Mouse (Mus musculus) liver, postnatal 0 days (tissue): ENCODE data around the gene Megf6. TPM values are rescaled to one million over a fixed set of nuclear protein-coding genes. Genes with fewer than 3 reads are reported as not detected.

Source experiments
- ATAC-seq: fragments of 200-750 bp; cut with Nextera tagmentation; 2 replicates; pipeline ENCODE4 v1.8.0; 2017; ENCODE audit warnings: mild to moderate bottlenecking, moderate library complexity
- DNase-seq: peaks from one replicate; pipeline ENCODE4 v3.0.0-alpha.2; 2016
- H3K27ac ChIP-seq: fragments of 300-500 bp; sonication (generic); 2 replicates; pipeline ENCODE4 v1.5.1; 2014; ENCODE audit warnings: antibody characterized with exemption, moderate library complexity, mild to moderate bottlenecking, low read depth
- H3K27me3 ChIP-seq: fragments of 300-500 bp; sonication (generic); 2 replicates; pipeline ENCODE4 v1.6.1; 2014; ENCODE audit warnings: low read length, control low read depth, mixed read lengths; ENCODE audit not compliant: insufficient read depth
- H3K36me3 ChIP-seq: fragments of 300-500 bp; sonication (generic); replicated peaks from 2 replicates; pipeline ENCODE4 v1.6.1; 2014; ENCODE audit warnings: mild to moderate bottlenecking, control low read depth, low read length, moderate library complexity, mixed read lengths; ENCODE audit not compliant: insufficient read depth
- H3K4me1 ChIP-seq: fragments of 300-500 bp; sonication (generic); 2 replicates; pipeline ENCODE4 v1.6.1; 2014; ENCODE audit warnings: antibody characterized with exemption, mild to moderate bottlenecking, control low read depth; ENCODE audit not compliant: insufficient read depth
- H3K4me2 ChIP-seq: fragments of 300-500 bp; sonication (generic); 2 replicates; pipeline ENCODE4 v1.6.1; 2014; ENCODE audit warnings: low read depth, mild to moderate bottlenecking, low read length, moderate library complexity, mixed read lengths
- H3K4me3 ChIP-seq: fragments of 300-500 bp; sonication (generic); 2 replicates; pipeline ENCODE4 v1.5.1; 2014; ENCODE audit warnings: low read depth, low read length
- H3K9ac ChIP-seq: fragments of 300-500 bp; sonication (generic); replicated peaks from 2 replicates; pipeline ENCODE4 v1.6.1; 2014; ENCODE audit warnings: mild to moderate bottlenecking, moderate library complexity
- H3K9me3 ChIP-seq: fragments of 300-500 bp; sonication (generic); 2 replicates; pipeline ENCODE4 v1.6.1; 2016; ENCODE audit warnings: mild to moderate bottlenecking, control low read depth, low read length, mixed read lengths
- CTCF ChIP-seq: sonication (generic); IDR thresholded peaks from 2 replicates; pipeline ENCODE4 v1.5.1; 2016; ENCODE audit warnings: antibody characterized with exemption, low read depth
- EP300 ChIP-seq: IDR thresholded peaks from 2 replicates; pipeline ENCODE4 v1.6.1; 2016; ENCODE audit warnings: antibody characterized with exemption, low read depth, mild to moderate bottlenecking
- WGBS: fragments of 180-500 bp; shearing (Covaris S2); extraction: QIAGEN DNeasy Blood & Tissue Kit; methylation state at CpG from one replicate; pipeline ENCODE4 v1.1.7; 2014; ENCODE audit not compliant: insufficient replicate concordance; 5-methylcytosine and 5-hydroxymethylcytosine counted together
- polyA plus RNA-seq: library from polyadenylated mRNA; unstranded; fragments of >200 nt; fragmentation: Nextera tagmentation; extraction: Ambion mirVana; gene quantifications from 2 replicates; pipeline ENCODE4 v1.2.1, GENCODE M21; 2015

Gene Megf6
- polyA plus RNA-seq, 1 experiment from 2014 or later, result 0.89 TPM

DNA sequence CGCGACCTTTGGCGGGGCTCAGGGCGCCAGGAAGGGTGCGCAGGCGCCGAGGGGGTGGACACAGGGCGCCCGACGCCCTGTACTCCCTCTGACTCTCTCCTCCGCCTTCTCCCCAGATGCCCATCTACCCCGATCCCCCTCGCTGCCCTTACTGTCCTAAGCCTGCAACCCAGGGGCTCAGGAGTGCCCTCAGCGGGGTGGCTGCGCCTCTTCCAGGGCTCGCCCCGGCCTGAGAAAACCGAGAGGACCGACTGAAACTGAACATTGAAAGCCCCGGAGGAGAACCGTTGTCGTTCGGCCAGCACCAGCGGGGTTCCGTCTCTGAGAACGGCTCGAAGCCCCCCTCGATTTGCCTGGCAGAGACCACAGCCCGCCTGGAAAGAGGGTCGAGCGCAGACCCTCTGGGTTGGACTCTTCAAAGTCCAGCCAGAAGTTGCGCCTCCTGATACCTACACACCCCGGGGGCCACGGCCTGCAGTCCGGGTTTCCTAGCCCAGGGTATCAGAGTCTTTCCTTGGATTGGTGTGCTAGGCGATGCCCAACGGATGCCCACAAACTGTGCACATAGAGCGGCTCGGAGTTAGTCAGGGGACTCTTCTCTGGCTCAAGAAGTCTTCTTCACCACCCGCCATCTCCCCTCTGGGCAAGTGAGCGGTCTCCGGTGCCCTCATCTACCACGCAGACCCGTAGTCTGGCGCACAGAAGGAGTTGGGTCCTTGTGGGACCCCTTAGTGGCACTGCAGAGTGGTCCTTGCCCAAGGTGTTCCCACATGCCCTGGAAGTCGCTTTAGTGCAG lies 30.1 kb upstream of the Megf6 start:
- Histone ChIP-seq H3K4me3 (peak overlapping the region; percentile 49), H3K27ac (no peak overlapping the region), H3K4me2 (peak overlapping the region; percentile 77), H3K9ac (no peak overlapping the region), H3K4me1 (peaks cover 26% of the 10 kb centered on the region), H3K9me3 (no peaks in the 10 kb centered on the region), H3K27me3 (peaks cover 61% of the 10 kb centered on the region), H3K36me3 (no peaks in the 10 kb centered on the region)
- DNase-seq (no peak), ATAC-seq (no peak)
- whole genome bisulfite sequencing, result 2% methylated on average over 44 of the region's 46 CpGs
- TF ChIP-seq CTCF (no peak), EP300 (no peak)

DNA sequence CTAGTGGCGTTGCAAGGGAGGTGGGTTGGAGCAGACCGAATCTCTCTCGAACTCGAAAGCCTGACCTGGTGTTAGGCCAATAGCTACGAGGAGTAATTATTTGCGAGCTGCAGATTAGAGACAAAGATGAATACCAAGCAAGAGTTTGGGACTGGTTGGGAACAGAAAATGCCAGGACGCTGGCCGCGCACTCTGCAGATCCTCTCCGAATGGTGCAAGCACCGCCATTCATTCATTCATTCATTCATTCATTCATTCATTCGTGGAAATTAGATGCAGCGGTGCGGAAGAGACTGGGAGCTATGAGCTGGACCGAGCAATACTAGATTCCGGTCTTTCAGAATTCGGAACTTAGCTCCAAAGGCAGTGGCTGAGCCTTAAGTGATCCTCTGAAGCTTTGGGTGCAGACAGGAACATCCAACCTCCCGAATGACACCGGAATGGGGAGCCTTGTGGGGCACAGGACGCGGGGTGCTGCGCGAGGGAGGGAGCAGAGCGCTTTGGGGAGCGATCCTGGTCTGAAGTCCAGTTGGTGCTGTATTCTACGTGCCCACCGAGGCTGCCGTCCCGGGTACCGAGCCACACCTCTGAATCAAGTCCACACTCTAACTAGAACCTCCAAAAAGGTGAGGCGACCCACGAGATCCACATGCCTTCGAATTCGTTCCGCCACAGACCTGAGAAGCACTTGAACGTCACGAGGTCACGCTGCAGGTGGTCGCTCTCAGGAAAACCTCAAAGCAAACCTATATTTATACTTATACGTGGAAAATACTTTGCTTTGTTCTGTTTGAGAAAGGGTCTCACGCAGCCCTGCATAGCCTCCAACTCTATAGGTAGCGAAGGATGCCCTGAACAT lies 29.3 kb upstream of the Megf6 start:
- H3K4me3 ChIP-seq, result peak overlapping the region; percentile 95
- peaks cover 2% of the 10 kb centered on the region; the same call in 1 of the 2 replicates for H3K36me3 ChIP-seq
- peak overlapping the region; percentile 96 for H3K4me2 ChIP-seq
- no peaks in the 10 kb centered on the region for H3K9me3 ChIP-seq
- H3K27me3 ChIP-seq, result peaks cover 57% of the 10 kb centered on the region
- no peak overlapping the region for H3K9ac ChIP-seq
- DNase-seq, result no peak
- TF ChIP-seq EP300 (no peak), CTCF (no peak)
- peaks cover 26% of the 10 kb centered on the region for H3K4me1 ChIP-seq
- H3K27ac ChIP-seq, result no peak overlapping the region
- 1% methylated on average over 42 of the region's 42 CpGs for WGBS
- ATAC-seq, result no peak

GRCm38 (mm10) chr4:154142211-154143040 lies 28.1 kb upstream of the Megf6 start, which contains the start of gene Wrap73:
Wrap73 (plus strand) TSS chr4:154142372.
- Histone ChIP-seq H3K9ac (peak within 1 kb of the TSS; percentile 92), H3K27ac (peak within 1 kb of the TSS; percentile 86), H3K9me3 (no peaks in the 10 kb centered on the region), H3K4me3 (peak within 1 kb of the TSS; percentile 95), H3K4me1 (peaks cover 26% of the 10 kb centered on the region), H3K4me2 (peak within 1 kb of the TSS; percentile 96), H3K27me3 (peaks cover 47% of the 10 kb centered on the region), H3K36me3 (peaks cover 2% of the 10 kb centered on the region)
- TF ChIP-seq CTCF (no peak), EP300 (no peak)
- ATAC-seq, result peak; percentile 98
- DNase-seq, result peak; percentile 92
- 2% methylated on average over 46 of the region's 49 CpGs for WGBS

DNA sequence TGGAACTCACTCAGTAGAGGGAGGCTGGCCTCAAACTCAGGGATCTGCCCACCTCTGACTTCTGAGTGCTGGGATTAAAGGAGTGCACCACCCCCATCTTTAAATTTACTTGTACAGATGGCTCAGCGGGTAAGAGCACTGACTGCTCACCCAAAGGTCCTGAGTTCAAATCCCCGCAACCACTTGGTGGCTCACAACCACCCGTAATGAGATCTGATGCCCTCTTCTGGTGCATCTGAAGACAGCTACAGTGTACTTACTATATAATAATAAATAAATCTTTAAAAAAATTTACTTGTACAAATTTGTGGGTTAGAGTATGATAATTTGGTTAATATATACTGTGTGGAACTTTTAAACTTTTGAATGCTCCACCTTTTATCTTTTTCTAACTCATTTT lies 25.8 kb upstream of the Megf6 start:
- no peak for ATAC-seq
- TF ChIP-seq CTCF, result no peak
- no peak overlapping the region for H3K27ac ChIP-seq
- no peak for DNase-seq
- peaks cover 24% of the 10 kb centered on the region for H3K4me1 ChIP-seq
- H3K9me3 ChIP-seq, result no peaks in the 10 kb centered on the region
- WGBS, result 87% methylated on average over 3 of the region's 3 CpGs
- H3K4me2 ChIP-seq, result no peak overlapping the region
- peaks cover 24% of the 10 kb centered on the region for H3K27me3 ChIP-seq
- no peak overlapping the region for H3K4me3 ChIP-seq
- H3K9ac ChIP-seq, result no peak overlapping the region
- H3K36me3 ChIP-seq, result peaks cover 7% of the 10 kb centered on the region

DNA sequence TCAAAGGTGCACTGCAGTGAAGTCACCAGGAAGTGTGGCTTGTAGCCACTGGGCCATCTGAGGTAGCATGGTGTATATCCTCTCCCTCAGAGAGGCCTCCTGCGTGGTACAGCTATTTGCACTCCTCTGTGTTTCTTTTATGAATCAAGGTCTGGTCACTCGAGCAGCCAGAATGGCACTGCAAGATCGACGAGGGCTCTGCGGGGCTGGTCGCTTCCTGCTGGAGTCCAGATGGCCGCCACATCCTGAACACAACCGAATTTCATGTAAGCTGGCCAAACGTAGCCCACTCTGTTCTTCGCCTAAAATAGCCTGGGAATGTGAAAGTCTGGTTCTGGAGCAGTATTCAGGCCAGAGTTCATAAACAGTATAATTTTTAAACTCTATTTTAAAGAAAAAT lies 24.2 kb upstream of the Megf6 start:
- Histone ChIP-seq H3K4me1 (peaks cover 12% of the 10 kb centered on the region), H3K9ac (no peak overlapping the region), H3K27ac (no peak overlapping the region), H3K27me3 (peaks cover 7% of the 10 kb centered on the region), H3K9me3 (no peaks in the 10 kb centered on the region), H3K4me3 (no peak overlapping the region), H3K36me3 (peaks cover 12% of the 10 kb centered on the region), H3K4me2 (no peak overlapping the region)
- 80% methylated on average over 10 of the region's 10 CpGs for WGBS
- DNase-seq, result no peak
- TF ChIP-seq CTCF, result no peak
- TF ChIP-seq EP300, result no peak
- no peak for ATAC-seq
